Mouse (Mus musculus): Measurements from ENCODE around the gene Bsn. TPM values are rescaled to one million over a fixed set of nuclear protein-coding genes. Genes with fewer than 3 reads are reported as not detected.

Gene Bsn
- polyA plus RNA-seq, 1 experiment from 2014 or later = 2.5 TPM

GRCm38 (mm10) chr9:108147606-108148005 lies 42.6 kb downstream of the Bsn start:
- no peaks in the 10 kb centered on the region for H3K9me3 ChIP-seq (replicated peaks)
- DNase-seq (no peak), ATAC-seq (ENCODE audit: low read depth) (no peak)
- H3K4me1 ChIP-seq (replicated peaks) = no peaks in the 10 kb centered on the region
- WGBS (ENCODE audit: insufficient replicate concordance) = 67% methylated on average over 5 of the region's 5 CpGs
- no peak overlapping the region for H3K27ac ChIP-seq
- H3K4me2 ChIP-seq = no peak overlapping the region
- no peak overlapping the region for H3K9ac ChIP-seq
- H3K36me3 ChIP-seq = no peaks in the 10 kb centered on the region
- no peak overlapping the region for H3K4me3 ChIP-seq (replicated peaks)
- H3K27me3 ChIP-seq = no peaks in the 10 kb centered on the region

- Histone ChIP-seq H3K4me1 (replicated peaks) (no peaks in the 10 kb centered on the region), H3K36me3 (no peaks in the 10 kb centered on the region), H3K9me3 (replicated peaks) (no peaks in the 10 kb centered on the region), H3K4me3 (replicated peaks) (no peak overlapping the region), H3K27ac (no peak overlapping the region), H3K9ac (no peak overlapping the region), H3K4me2 (no peak overlapping the region), H3K27me3 (no peaks in the 10 kb centered on the region)
- DNase-seq = no peak
- no peak for ATAC-seq (ENCODE audit: low read depth)
- 44% methylated on average over 4 of the region's 4 CpGs for WGBS (ENCODE audit: insufficient replicate concordance)
Measured at GRCm38 (mm10) chr9:108146451-108146850, 43.7 kb downstream of the Bsn start.

- Histone ChIP-seq H3K27ac (no peak overlapping the region), H3K4me2 (no peak overlapping the region), H3K27me3 (no peaks in the 10 kb centered on the region), H3K4me1 (replicated peaks) (no peaks in the 10 kb centered on the region), H3K9ac (no peak overlapping the region), H3K4me3 (replicated peaks) (no peak overlapping the region), H3K36me3 (no peaks in the 10 kb centered on the region), H3K9me3 (replicated peaks) (no peaks in the 10 kb centered on the region)
- DNase-seq (no peak), ATAC-seq (ENCODE audit: low read depth) (no peak)
- 58% methylated on average over 6 of the region's 6 CpGs for WGBS (ENCODE audit: insufficient replicate concordance)
Measured at GRCm38 (mm10) chr9:108145740-108146139, 44.4 kb downstream of the Bsn start.

- Histone ChIP-seq H3K27me3 (no peaks in the 10 kb centered on the region), H3K27ac (no peak overlapping the region), H3K9me3 (replicated peaks) (no peaks in the 10 kb centered on the region), H3K36me3 (no peaks in the 10 kb centered on the region), H3K9ac (no peak overlapping the region), H3K4me1 (replicated peaks) (no peaks in the 10 kb centered on the region), H3K4me3 (replicated peaks) (no peak overlapping the region), H3K4me2 (no peak overlapping the region)
- WGBS (ENCODE audit: insufficient replicate concordance) = 61% methylated on average over 17 of the region's 17 CpGs
- DNase-seq (no peak), ATAC-seq (ENCODE audit: low read depth) (no peak)
Measured at GRCm38 (mm10) chr9:108144371-108145270, 45.6 kb downstream of the Bsn start.

GRCm38 (mm10) chr9:108143470-108143869 lies 46.7 kb downstream of the Bsn start:
- ATAC-seq (ENCODE audit: low read depth) = no peak
- Histone ChIP-seq H3K4me1 (replicated peaks) (no peaks in the 10 kb centered on the region), H3K27me3 (peaks cover 6% of the 10 kb centered on the region), H3K9ac (no peak overlapping the region), H3K9me3 (replicated peaks) (no peaks in the 10 kb centered on the region), H3K36me3 (no peaks in the 10 kb centered on the region), H3K4me2 (no peak overlapping the region), H3K4me3 (replicated peaks) (no peak overlapping the region), H3K27ac (no peak overlapping the region)
- whole genome bisulfite sequencing (ENCODE audit: insufficient replicate concordance) = 80% methylated on average over 2 of the region's 2 CpGs
- DNase-seq = no peak

GRCm38 (mm10) chr9:108141387-108141786 lies 48.8 kb downstream of the Bsn start:
- no peak overlapping the region for H3K27ac ChIP-seq
- DNase-seq = no peak
- WGBS (ENCODE audit: insufficient replicate concordance) = 73% methylated on average over 10 of the region's 10 CpGs
- H3K27me3 ChIP-seq = peaks cover 24% of the 10 kb centered on the region
- ATAC-seq (ENCODE audit: low read depth) = no peak
- H3K36me3 ChIP-seq = no peaks in the 10 kb centered on the region
- H3K9me3 ChIP-seq (replicated peaks) = no peaks in the 10 kb centered on the region
- H3K4me3 ChIP-seq (replicated peaks) = no peak overlapping the region
- H3K4me1 ChIP-seq (replicated peaks) = no peaks in the 10 kb centered on the region
- no peak overlapping the region for H3K4me2 ChIP-seq
- H3K9ac ChIP-seq = no peak overlapping the region

GRCm38 (mm10) chr9:108139963-108140695 lies 50.1 kb downstream of the Bsn start:
- ATAC-seq (ENCODE audit: low read depth) (no peak), DNase-seq (no peak)
- Histone ChIP-seq H3K27me3 (peaks cover 24% of the 10 kb centered on the region), H3K27ac (no peak overlapping the region), H3K4me3 (replicated peaks) (no peak overlapping the region), H3K4me2 (no peak overlapping the region), H3K36me3 (no peaks in the 10 kb centered on the region), H3K9ac (no peak overlapping the region), H3K4me1 (replicated peaks) (no peaks in the 10 kb centered on the region), H3K9me3 (replicated peaks) (no peaks in the 10 kb centered on the region)
- WGBS (ENCODE audit: insufficient replicate concordance) = 61% methylated on average over 7 of the region's 7 CpGs

GRCm38 (mm10) chr9:108139169-108139962 lies 50.8 kb downstream of the Bsn start:
- no peak for ATAC-seq (ENCODE audit: low read depth)
- no peaks in the 10 kb centered on the region for H3K9me3 ChIP-seq (replicated peaks)
- no peak overlapping the region for H3K27ac ChIP-seq
- 66% methylated on average over 17 of the region's 17 CpGs for WGBS (ENCODE audit: insufficient replicate concordance)
- H3K9ac ChIP-seq = no peak overlapping the region
- no peak overlapping the region for H3K4me2 ChIP-seq
- H3K27me3 ChIP-seq = peaks cover 24% of the 10 kb centered on the region
- no peak for DNase-seq
- no peaks in the 10 kb centered on the region for H3K36me3 ChIP-seq
- no peaks in the 10 kb centered on the region for H3K4me1 ChIP-seq (replicated peaks)
- no peak overlapping the region for H3K4me3 ChIP-seq (replicated peaks)

- no peak overlapping the region for H3K27ac ChIP-seq
- H3K4me3 ChIP-seq (replicated peaks) = no peak overlapping the region
- ATAC-seq (ENCODE audit: low read depth) = no peak
- peaks cover 24% of the 10 kb centered on the region for H3K27me3 ChIP-seq
- H3K4me2 ChIP-seq = no peak overlapping the region
- H3K9me3 ChIP-seq (replicated peaks) = no peaks in the 10 kb centered on the region
- H3K9ac ChIP-seq = no peak overlapping the region
- 51% methylated on average over 6 of the region's 6 CpGs for WGBS (ENCODE audit: insufficient replicate concordance)
- H3K4me1 ChIP-seq (replicated peaks) = no peaks in the 10 kb centered on the region
- no peaks in the 10 kb centered on the region for H3K36me3 ChIP-seq
- no peak for DNase-seq
Measured at GRCm38 (mm10) chr9:108138118-108138517, 52.1 kb downstream of the Bsn start.

GRCm38 (mm10) chr9:108137523-108137922 lies 52.7 kb downstream of the Bsn start:
- Histone ChIP-seq H3K9me3 (replicated peaks) (no peaks in the 10 kb centered on the region), H3K4me3 (replicated peaks) (no peak overlapping the region), H3K27me3 (peaks cover 24% of the 10 kb centered on the region), H3K4me2 (no peak overlapping the region), H3K9ac (no peak overlapping the region), H3K4me1 (replicated peaks) (no peaks in the 10 kb centered on the region), H3K27ac (no peak overlapping the region), H3K36me3 (no peaks in the 10 kb centered on the region)
- no peak for ATAC-seq (ENCODE audit: low read depth)
- no peak for DNase-seq
- WGBS (ENCODE audit: insufficient replicate concordance) = 22% methylated on average over 17 of the region's 17 CpGs

GRCm38 (mm10) chr9:108136930-108137462 lies 53.2 kb downstream of the Bsn start:
- Histone ChIP-seq H3K4me1 (replicated peaks) (no peaks in the 10 kb centered on the region), H3K9ac (no peak overlapping the region), H3K27me3 (peaks cover 24% of the 10 kb centered on the region), H3K36me3 (no peaks in the 10 kb centered on the region), H3K9me3 (replicated peaks) (no peaks in the 10 kb centered on the region), H3K4me2 (no peak overlapping the region), H3K27ac (0 out of 2 replicates have a peak overlapping the region, but pooled peaks have one; percentile 10), H3K4me3 (replicated peaks) (no peak overlapping the region)
- ATAC-seq (ENCODE audit: low read depth) (no peak), DNase-seq (no peak)
- 66% methylated on average over 6 of the region's 6 CpGs for WGBS (ENCODE audit: insufficient replicate concordance)

Data from liver, embryonic 13.5 days (tissue).